Mouse (Mus musculus) forebrain, embryonic 11.5 days (tissue): ENCODE measurements around the gene Synrg. TPM values are rescaled to one million over a fixed set of nuclear protein-coding genes. Genes with fewer than 3 reads are reported as not detected.

Experiments
- ATAC-seq: fragments of 200-750 bp; cut with Nextera tagmentation; replicated peaks from 2 replicates; pipeline ENCODE4 v1.8.0; 2017; ENCODE audit warnings: moderate TSS enrichment; ENCODE audit not compliant: low FRiP score
- DNase-seq: peaks from one replicate; pipeline ENCODE4 v3.0.0-alpha.2; 2017; ENCODE audit warnings: low spot score
- H3K27ac ChIP-seq: fragments of 300-500 bp; sonication (generic); 2 replicates; pipeline ENCODE4 v1.5.1; 2014; ENCODE audit warnings: low read depth, low read length
- H3K27me3 ChIP-seq: fragments of 300-500 bp; sonication (generic); 2 replicates; pipeline ENCODE4 v1.6.1; 2014; ENCODE audit warnings: mild to moderate bottlenecking, low read length, mixed read lengths; ENCODE audit not compliant: control insufficient read depth, insufficient read depth
- H3K36me3 ChIP-seq: fragments of 300-500 bp; sonication (generic); 2 replicates; pipeline ENCODE4 v1.6.1; 2014; ENCODE audit warnings: mild to moderate bottlenecking, low read length, moderate library complexity, mixed read lengths; ENCODE audit not compliant: control insufficient read depth, insufficient read depth
- H3K4me1 ChIP-seq: fragments of 300-500 bp; sonication (generic); replicated peaks from 2 replicates; pipeline ENCODE4 v1.6.1; 2014; ENCODE audit warnings: low read length, mixed read lengths; ENCODE audit not compliant: control insufficient read depth, insufficient read depth
- H3K4me2 ChIP-seq: fragments of 300-500 bp; sonication (generic); 2 replicates; pipeline ENCODE4 v1.6.1; 2014; ENCODE audit warnings: low read depth, mild to moderate bottlenecking, low read length, moderate library complexity, mixed read lengths; ENCODE audit not compliant: severe bottlenecking
- H3K4me3 ChIP-seq: fragments of 300-500 bp; sonication (generic); 2 replicates; pipeline ENCODE4 v1.5.1; 2014; ENCODE audit warnings: low read depth, low read length
- H3K9ac ChIP-seq: fragments of 300-500 bp; sonication (generic); 2 replicates; pipeline ENCODE4 v1.6.1; 2014; ENCODE audit warnings: low read length
- H3K9me3 ChIP-seq: fragments of 300-500 bp; sonication (generic); 2 replicates; pipeline ENCODE4 v1.6.1; 2016; ENCODE audit warnings: low read length, mixed read lengths; ENCODE audit not compliant: control insufficient read depth
- WGBS: fragments of 180-500 bp; shearing (Covaris S2); extraction: QIAGEN DNeasy Blood & Tissue Kit; methylation state at CpG from one replicate; pipeline ENCODE4 v1.1.7; 2014; 5-methylcytosine and 5-hydroxymethylcytosine counted together
- polyA plus RNA-seq: library from polyadenylated mRNA; unstranded; fragments of >200 nt; fragmentation: Nextera tagmentation; extraction: Ambion mirVana; gene quantifications from 2 replicates; pipeline ENCODE4 v1.2.1, GENCODE M21; 2014

Gene Synrg
- polyA plus RNA-seq, 1 experiment from 2014 or later, result 20.8 TPM

DNA sequence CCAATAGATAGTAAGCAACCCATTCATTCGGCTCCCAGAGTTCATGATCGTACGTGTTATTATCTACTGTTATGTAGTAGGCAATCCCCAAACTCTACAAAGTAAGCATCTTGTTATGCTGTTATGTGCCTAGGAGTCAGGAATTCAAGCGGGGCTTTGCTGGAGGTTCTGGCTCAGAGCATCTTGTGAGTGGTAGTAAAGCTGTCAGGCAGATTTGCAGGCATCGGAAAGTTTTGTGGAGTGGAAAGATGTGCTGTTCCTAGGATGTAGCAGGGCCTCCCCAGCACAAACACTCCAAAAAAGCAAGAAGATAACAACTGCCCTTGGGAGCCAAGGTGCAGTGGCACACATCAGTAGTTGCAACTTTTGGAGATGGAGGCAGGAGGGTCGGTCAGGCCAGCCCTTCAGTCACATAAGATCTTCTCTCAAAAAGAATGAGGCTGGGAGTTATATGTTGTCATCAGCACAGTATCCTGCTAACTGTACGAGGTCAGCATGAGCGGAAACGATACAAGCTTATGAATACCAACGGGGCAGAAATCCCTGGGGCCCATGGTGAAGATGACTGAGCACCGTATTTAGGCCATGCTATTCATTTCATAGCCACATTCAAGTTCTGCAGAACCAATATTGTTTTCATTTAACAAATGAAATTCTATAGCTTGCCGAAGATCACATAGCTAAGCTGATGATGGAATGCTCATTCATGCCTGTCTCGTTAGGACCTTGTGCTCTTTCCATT, 12.2 kb downstream of the Synrg start:
- Histone ChIP-seq H3K4me1 (no peaks in the 10 kb centered on the region), H3K9ac (no peak overlapping the region), H3K4me3 (no peak overlapping the region), H3K9me3 (no peaks in the 10 kb centered on the region), H3K27me3 (no peaks in the 10 kb centered on the region), H3K27ac (no peak overlapping the region), H3K36me3 (peaks cover 4% of the 10 kb centered on the region; the same call in 1 of the 2 replicates), H3K4me2 (no peak overlapping the region)
- ATAC-seq (no peak), DNase-seq (no peak)
- WGBS, result 85% methylated on average over 13 of the region's 13 CpGs

GRCm38 (mm10) chr11:83977810-83978209, 13.6 kb downstream of the Synrg start:
- DNase-seq (no peak), ATAC-seq (no peak)
- H3K4me3 ChIP-seq, result no peak overlapping the region
- H3K36me3 ChIP-seq, result peaks cover 4% of the 10 kb centered on the region; the same call in 1 of the 2 replicates
- no peaks in the 10 kb centered on the region for H3K27me3 ChIP-seq
- H3K27ac ChIP-seq, result no peak overlapping the region
- H3K4me1 ChIP-seq, result no peaks in the 10 kb centered on the region
- no peak overlapping the region for H3K4me2 ChIP-seq
- H3K9ac ChIP-seq, result no peak overlapping the region
- 87% methylated on average over 2 of the region's 2 CpGs for WGBS
- no peaks in the 10 kb centered on the region for H3K9me3 ChIP-seq

GRCm38 (mm10) chr11:83979992-83980391, 15.8 kb downstream of the Synrg start:
- ATAC-seq, result no peak
- Histone ChIP-seq H3K9me3 (no peaks in the 10 kb centered on the region), H3K4me3 (no peak overlapping the region), H3K27ac (no peak overlapping the region), H3K36me3 (peaks cover 4% of the 10 kb centered on the region; the same call in 1 of the 2 replicates), H3K9ac (no peak overlapping the region), H3K27me3 (no peaks in the 10 kb centered on the region), H3K4me1 (no peaks in the 10 kb centered on the region), H3K4me2 (no peak overlapping the region)
- no peak for DNase-seq
- WGBS, result 93% methylated on average over 6 of the region's 6 CpGs

DNA sequence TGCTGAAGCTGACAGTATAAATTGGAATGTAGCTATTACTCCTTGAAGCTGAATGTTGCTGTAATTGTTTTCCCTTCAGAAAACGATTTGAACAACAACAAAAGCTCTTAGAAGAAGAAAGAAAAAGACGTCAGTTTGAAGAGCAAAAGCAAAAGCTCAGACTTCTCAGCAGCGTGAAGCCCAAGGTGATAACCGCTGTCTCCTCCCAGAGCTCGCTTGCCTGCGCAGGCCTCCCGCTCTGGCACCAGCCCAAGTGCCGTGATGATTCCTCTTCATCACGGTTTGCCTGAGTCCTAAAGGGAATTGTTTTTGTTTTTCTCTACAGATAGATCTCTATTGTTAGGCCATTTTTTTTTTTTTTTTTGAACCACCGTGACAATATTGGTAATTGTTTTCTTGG, 17.1 kb downstream of the Synrg start:
- Histone ChIP-seq H3K27me3 (no peaks in the 10 kb centered on the region), H3K27ac (no peak overlapping the region), H3K36me3 (peaks cover 4% of the 10 kb centered on the region; the same call in 1 of the 2 replicates), H3K4me3 (no peak overlapping the region), H3K4me2 (no peak overlapping the region), H3K4me1 (no peaks in the 10 kb centered on the region), H3K9ac (no peak overlapping the region), H3K9me3 (no peaks in the 10 kb centered on the region)
- 87% methylated on average over 10 of the region's 10 CpGs for WGBS
- DNase-seq (no peak), ATAC-seq (no peak)

- H3K27ac ChIP-seq, result no peak overlapping the region
- no peaks in the 10 kb centered on the region for H3K4me1 ChIP-seq
- H3K27me3 ChIP-seq, result no peaks in the 10 kb centered on the region
- DNase-seq (no peak), ATAC-seq (no peak)
- H3K9me3 ChIP-seq, result no peaks in the 10 kb centered on the region
- H3K9ac ChIP-seq, result no peak overlapping the region
- 88% methylated on average over 4 of the region's 4 CpGs for WGBS
- no peak overlapping the region for H3K4me3 ChIP-seq
- no peaks in the 10 kb centered on the region; the same call in 1 of the 2 replicates for H3K36me3 ChIP-seq
- no peak overlapping the region for H3K4me2 ChIP-seq
These were observed 27.5 kb downstream of the Synrg start for GRCm38 (mm10) chr11:83991701-83992100.

DNA sequence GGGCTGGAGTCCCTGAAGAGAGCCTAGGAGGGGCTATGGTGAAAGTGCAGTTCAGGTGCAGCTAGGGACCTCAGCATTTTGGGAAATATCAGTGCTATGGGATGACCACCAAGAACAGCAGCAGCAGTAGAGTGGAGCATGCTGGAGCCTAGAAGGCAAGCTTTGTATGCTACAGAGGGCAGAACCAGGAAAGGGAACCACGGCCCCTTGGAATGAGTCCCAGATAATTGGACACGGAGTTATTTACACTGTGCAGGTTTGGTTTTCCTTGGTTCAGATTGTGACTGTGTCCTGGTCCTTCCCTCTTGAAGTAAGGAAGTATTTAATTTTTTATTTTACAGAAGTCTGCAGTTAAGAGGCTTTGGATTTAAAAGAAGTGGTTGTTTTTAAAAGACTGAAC, 29.2 kb downstream of the Synrg start:
- no peaks in the 10 kb centered on the region; the same call in 1 of the 2 replicates for H3K36me3 ChIP-seq
- no peak overlapping the region for H3K9ac ChIP-seq
- 89% methylated on average over 2 of the region's 2 CpGs for WGBS
- no peak overlapping the region for H3K27ac ChIP-seq
- no peaks in the 10 kb centered on the region for H3K27me3 ChIP-seq
- DNase-seq, result no peak
- no peak for ATAC-seq
- H3K9me3 ChIP-seq, result no peaks in the 10 kb centered on the region
- no peak overlapping the region for H3K4me3 ChIP-seq
- H3K4me1 ChIP-seq, result no peaks in the 10 kb centered on the region
- no peak overlapping the region for H3K4me2 ChIP-seq

GRCm38 (mm10) chr11:83994481-83994880, 30.3 kb downstream of the Synrg start:
- H3K4me1 ChIP-seq, result no peaks in the 10 kb centered on the region
- H3K4me2 ChIP-seq, result no peak overlapping the region
- no peak overlapping the region for H3K27ac ChIP-seq
- WGBS, result 89% methylated on average over 3 of the region's 3 CpGs
- H3K9ac ChIP-seq, result no peak overlapping the region
- no peaks in the 10 kb centered on the region for H3K9me3 ChIP-seq
- no peak for ATAC-seq
- DNase-seq, result no peak
- H3K4me3 ChIP-seq, result no peak overlapping the region
- H3K36me3 ChIP-seq, result no peaks in the 10 kb centered on the region; the same call in 1 of the 2 replicates
- H3K27me3 ChIP-seq, result no peaks in the 10 kb centered on the region

DNA sequence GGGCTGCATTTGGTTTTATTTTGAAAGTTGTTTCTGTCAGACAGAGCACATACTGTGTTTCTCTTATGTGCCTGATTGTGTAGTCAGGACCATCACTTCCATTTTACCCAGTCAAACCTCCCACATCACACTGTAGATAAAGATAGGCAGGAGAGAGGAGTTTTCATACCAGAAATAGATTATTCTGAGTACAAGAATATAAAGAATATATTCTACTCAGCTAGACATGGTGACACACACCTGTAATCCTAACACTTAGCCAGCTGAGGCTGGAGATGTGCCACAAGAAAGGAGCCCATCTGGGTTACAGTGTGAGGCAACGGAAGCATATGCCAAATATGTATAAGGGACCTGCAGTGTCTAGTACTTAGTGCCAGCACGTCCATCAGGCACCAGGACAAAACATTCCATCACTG, 31.3 kb downstream of the Synrg start:
- H3K36me3 ChIP-seq, result no peaks in the 10 kb centered on the region; the same call in 1 of the 2 replicates
- 91% methylated on average over 2 of the region's 2 CpGs for WGBS

More for the DNA sequence above, 31.3 kb downstream of the Synrg start:
- Histone ChIP-seq H3K9me3 (no peaks in the 10 kb centered on the region), H3K4me3 (no peak overlapping the region), H3K27ac (no peak overlapping the region), H3K27me3 (no peaks in the 10 kb centered on the region), H3K9ac (no peak overlapping the region), H3K4me2 (no peak overlapping the region), H3K4me1 (no peaks in the 10 kb centered on the region)
- ATAC-seq, result no peak
- no peak for DNase-seq
